Mouse (Mus musculus): ENCODE data around the gene 4933425L06Rik. TPM values are rescaled to one million over a fixed set of nuclear protein-coding genes. Genes with fewer than 3 reads are reported as not detected.

4933425L06Rik gene
- polyA plus RNA-seq, 1 experiment = not detected

DNA sequence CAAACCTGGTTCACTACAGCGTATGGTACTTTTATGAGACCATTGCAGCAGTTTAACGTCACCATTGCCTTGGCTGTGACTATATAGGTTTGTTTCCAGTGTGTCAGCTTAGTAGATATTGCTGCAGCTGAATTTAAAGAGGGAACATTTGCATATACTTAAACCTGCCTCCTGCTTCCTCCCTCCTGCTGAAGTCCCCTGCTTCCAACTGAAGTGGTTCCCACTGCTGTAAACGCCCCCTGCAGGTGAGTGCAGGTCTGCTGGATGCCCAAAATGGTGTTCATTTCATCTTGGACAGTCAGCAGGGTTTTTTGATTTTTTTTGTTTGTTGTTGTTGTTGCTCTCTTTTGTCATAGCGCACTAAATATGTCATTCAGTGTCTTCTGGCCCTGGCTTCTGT is 72.0 kb downstream of the 4933425L06Rik start:
- WGBS = 64% methylated on average over 4 of the region's 4 CpGs
- H3K4me1 ChIP-seq (ENCODE audit: control insufficient read depth, insufficient read depth, low read length) = peaks cover 4% of the 10 kb centered on the region; the same call in 1 of the 2 replicates
- H3K4me3 ChIP-seq (ENCODE audit: insufficient read depth, low read depth, low read length) = no peak overlapping the region
- TF ChIP-seq CTCF (IDR thresholded peaks at IDR 0.05; ENCODE audit: insufficient read depth, low read depth, low read length) (no peak), POLR2A (IDR thresholded peaks at IDR 0.05; ENCODE audit: insufficient read depth, low read depth, low read length) (no peak)
- H3K27ac ChIP-seq (ENCODE audit: insufficient read depth, low read depth, low read length) = no peak overlapping the region

DNA sequence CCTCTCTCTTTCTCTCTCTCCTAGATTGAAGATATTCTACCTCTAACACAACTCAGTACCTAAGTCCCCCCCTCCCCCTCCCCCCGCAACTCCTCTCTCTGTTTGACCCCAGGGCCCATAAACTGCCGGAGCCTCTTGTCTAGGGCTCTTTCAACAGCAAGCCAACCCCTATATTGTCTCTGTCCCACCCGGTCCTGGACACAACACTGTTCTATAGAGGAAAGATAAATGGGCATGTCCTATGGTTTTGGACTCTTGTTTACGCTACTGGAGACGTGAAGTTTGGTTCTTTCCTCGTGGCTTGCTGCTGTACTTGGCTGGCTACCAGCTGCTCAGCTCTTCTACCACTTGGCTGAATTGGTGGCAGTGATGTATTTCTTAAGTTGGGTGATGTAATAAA is 83.5 kb downstream of the 4933425L06Rik start:
- H3K4me3 ChIP-seq (ENCODE audit: insufficient read depth, low read depth, low read length) = no peak overlapping the region
- no peaks in the 10 kb centered on the region for H3K4me1 ChIP-seq (ENCODE audit: control insufficient read depth, insufficient read depth, low read length)
- 73% methylated on average over 6 of the region's 6 CpGs for WGBS
- TF ChIP-seq POLR2A (IDR thresholded peaks at IDR 0.05; ENCODE audit: insufficient read depth, low read depth, low read length) (no peak), CTCF (IDR thresholded peaks at IDR 0.05; ENCODE audit: insufficient read depth, low read depth, low read length) (no peak)
- H3K27ac ChIP-seq (ENCODE audit: insufficient read depth, low read depth, low read length) = no peak overlapping the region

Other genes with a start within 250 kb of the 4933425L06Rik start
- not detected in 2 replicates for gene Shisal2b, start 218.2 kb upstream of the 4933425L06Rik start, polyA plus RNA-seq (2012; ENCODE audit: insufficient read depth, insufficient read length, low replicate concordance, missing spikeins)
- not detected in 2 replicates for gene Rgs7bp, start 27.2 kb upstream of the 4933425L06Rik start, polyA plus RNA-seq (2012; ENCODE audit: insufficient read depth, insufficient read length, low replicate concordance, missing spikeins)
- gene Rnf180, start 212.7 kb downstream of the 4933425L06Rik start, polyA plus RNA-seq (2012; ENCODE audit: insufficient read depth, insufficient read length, low replicate concordance, missing spikeins) = not detected in 2 replicates